Mouse (Mus musculus): ENCODE data around the gene Tmem150c.

DNA sequence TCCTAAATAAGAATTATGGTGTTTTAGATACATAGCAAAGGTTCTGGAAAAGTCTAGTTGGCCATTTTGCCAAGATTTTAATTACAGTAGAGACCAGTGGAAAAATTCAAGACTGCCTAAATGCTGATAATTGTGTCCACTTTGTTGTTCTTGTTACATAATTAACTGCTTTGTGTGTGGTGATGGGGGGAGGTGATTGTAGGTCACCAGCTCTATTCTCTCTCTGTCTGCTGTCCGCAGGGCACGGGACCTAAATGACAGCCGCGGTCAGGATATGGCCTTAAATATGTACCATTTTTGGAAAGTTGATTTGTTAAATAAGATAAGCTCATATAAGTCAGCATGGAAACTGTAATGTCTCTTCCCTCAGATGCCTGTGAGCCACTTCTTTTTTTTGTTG is 118.3 kb downstream of the Tmem150c start:
- no peak for TF ChIP-seq CTCF (IDR thresholded peaks at IDR 0.05; ENCODE audit: low read depth, low read length)
- no peak for TF ChIP-seq POLR2A (IDR thresholded peaks at IDR 0.05; ENCODE audit: borderline replicate concordance, low read depth, low read length)
